Mouse (Mus musculus) stomach, postnatal 0 days (tissue): ENCODE measurements around the gene Ankrd23. TPM values are rescaled to one million over a fixed set of nuclear protein-coding genes. Genes with fewer than 3 reads are reported as not detected.
A peak's percentile ranks its signal among the peaks of the same experiment; 100 is the strongest.

Experiments
- ATAC-seq: fragments of 200-750 bp; cut with Nextera tagmentation; 2 replicates; pipeline ENCODE4 v1.8.0; 2017; ENCODE audit not compliant: low FRiP score, low TSS enrichment
- DNase-seq: peaks from one replicate; pipeline ENCODE4 v3.0.0-alpha.2; 2016; ENCODE audit warnings: low spot score
- H3K27ac ChIP-seq: fragments of 300-500 bp; sonication (generic); replicated peaks from 2 replicates; pipeline ENCODE4 v1.5.1; 2014; ENCODE audit warnings: mild to moderate bottlenecking, control low read depth
- H3K27me3 ChIP-seq: fragments of 300-500 bp; sonication (generic); 2 replicates; pipeline ENCODE4 v1.6.1; 2014; ENCODE audit warnings: low read length; ENCODE audit not compliant: control insufficient read depth, insufficient read depth
- H3K36me3 ChIP-seq: fragments of 300-500 bp; sonication (generic); 2 replicates; pipeline ENCODE4 v1.6.1; 2014; ENCODE audit warnings: low read length, mixed read lengths; ENCODE audit not compliant: control insufficient read depth, insufficient read depth
- H3K4me1 ChIP-seq: fragments of 300-500 bp; sonication (generic); replicated peaks from 2 replicates; pipeline ENCODE4 v1.6.1; 2014; ENCODE audit warnings: antibody characterized with exemption; ENCODE audit not compliant: control insufficient read depth, insufficient read depth
- H3K4me2 ChIP-seq: fragments of 300-500 bp; sonication (generic); replicated peaks from 2 replicates; pipeline ENCODE4 v1.6.1; 2014; ENCODE audit warnings: low read depth, mild to moderate bottlenecking, control low read depth, moderate library complexity
- H3K4me3 ChIP-seq: fragments of 300-500 bp; sonication (generic); 2 replicates; pipeline ENCODE4 v1.5.1; 2014; ENCODE audit warnings: low read depth, low read length, control low read depth
- H3K9ac ChIP-seq: fragments of 300-500 bp; sonication (generic); 2 replicates; pipeline ENCODE4 v1.6.1; 2014; ENCODE audit warnings: mild to moderate bottlenecking, low read length, control low read depth, mixed read lengths
- H3K9me3 ChIP-seq: fragments of 300-500 bp; sonication (generic); 2 replicates; pipeline ENCODE4 v1.6.1; 2016; ENCODE audit warnings: low read length; ENCODE audit not compliant: control insufficient read depth
- CTCF ChIP-seq: IDR thresholded peaks from 2 replicates; pipeline ENCODE4 v1.5.1; 2016; ENCODE audit warnings: antibody characterized with exemption, low read depth, mild to moderate bottlenecking, moderate library complexity
- EP300 ChIP-seq: optimal IDR thresholded peaks from 2 replicates; pipeline ENCODE3; 2016; ENCODE audit warnings: antibody characterized with exemption
- WGBS: fragments of 180-500 bp; shearing (Covaris S2); extraction: QIAGEN DNeasy Blood & Tissue Kit; methylation state at CpG from one replicate; pipeline ENCODE4 v1.1.7; 2014; 5-methylcytosine and 5-hydroxymethylcytosine counted together
- microRNA-seq: library from miRNA; unstranded; fragments of <30 nt; microRNA quantifications from one replicate; pipeline ENCODE4, GENCODE M21; 2016
- polyA plus RNA-seq: library from polyadenylated mRNA; unstranded; fragments of >200 nt; fragmentation: Nextera tagmentation; extraction: Ambion mirVana; gene quantifications from 2 replicates; pipeline ENCODE4 v1.2.1, GENCODE M21; 2015

The Ankrd23 gene
- polyA plus RNA-seq, 1 experiment from 2014 or later = 6.1 TPM

GRCm38 (mm10) chr1:36492416-36493139 lies 44.1 kb downstream of the Ankrd23 start:
- peak; percentile 95 for ATAC-seq
- Histone ChIP-seq H3K27me3 (no peaks in the 10 kb centered on the region), H3K4me1 (0 out of 2 replicates have a peak, but pooled peaks cover 4% of the 10 kb centered on the region), H3K9ac (peak overlapping the region; percentile 45; the same call in 1 of the 2 replicates), H3K4me3 (no peak overlapping the region), H3K27ac (peak overlapping the region; percentile 45; the same call in 1 of the 2 replicates), H3K9me3 (no peaks in the 10 kb centered on the region), H3K36me3 (no peaks in the 10 kb centered on the region), H3K4me2 (no peak overlapping the region)
- DNase-seq = peak; percentile 83
- 41% methylated on average over 9 of the region's 9 CpGs for WGBS
- TF ChIP-seq CTCF = peak; percentile 88
- TF ChIP-seq EP300 = no peak

GRCm38 (mm10) chr1:36489661-36490060 lies 47.0 kb downstream of the Ankrd23 start:
- Histone ChIP-seq H3K36me3 (no peaks in the 10 kb centered on the region), H3K4me3 (no peak overlapping the region), H3K9me3 (no peaks in the 10 kb centered on the region), H3K9ac (no peak overlapping the region), H3K4me2 (no peak overlapping the region), H3K4me1 (0 out of 2 replicates have a peak, but pooled peaks cover 4% of the 10 kb centered on the region), H3K27ac (no peak overlapping the region), H3K27me3 (no peaks in the 10 kb centered on the region)
- ATAC-seq = no peak
- no peak for DNase-seq
- whole genome bisulfite sequencing = 77% methylated on average over 6 of the region's 6 CpGs
- TF ChIP-seq CTCF (no peak), EP300 (no peak)

GRCm38 (mm10) chr1:36487111-36487510 lies 49.6 kb downstream of the Ankrd23 start:
- no peaks in the 10 kb centered on the region for H3K27me3 ChIP-seq
- 92% methylated on average over 9 of the region's 9 CpGs for WGBS
- H3K4me2 ChIP-seq = no peak overlapping the region
- 0 out of 2 replicates have a peak, but pooled peaks cover under 1% of the 10 kb centered on the region for H3K4me1 ChIP-seq
- TF ChIP-seq CTCF = no peak
- no peak for TF ChIP-seq EP300
- H3K9ac ChIP-seq = no peak overlapping the region
- ATAC-seq (no peak), DNase-seq (no peak)
- H3K27ac ChIP-seq = no peak overlapping the region
- H3K36me3 ChIP-seq = no peaks in the 10 kb centered on the region
- H3K4me3 ChIP-seq = no peak overlapping the region
- no peaks in the 10 kb centered on the region for H3K9me3 ChIP-seq

- peak; percentile 52 for DNase-seq
- Histone ChIP-seq H3K4me1 (no peaks in the 10 kb centered on the region; the same call in 1 of the 2 replicates), H3K27ac (peak overlapping the region; percentile 40; the same call in 1 of the 2 replicates), H3K4me3 (no peak overlapping the region), H3K4me2 (no peak overlapping the region), H3K27me3 (no peaks in the 10 kb centered on the region), H3K36me3 (no peaks in the 10 kb centered on the region), H3K9me3 (no peaks in the 10 kb centered on the region), H3K9ac (no peak overlapping the region)
- WGBS = 20% methylated on average over 7 of the region's 7 CpGs
- 0 out of 2 replicates have a peak, but pooled peaks have one; percentile 61 for ATAC-seq
- TF ChIP-seq CTCF (no peak), EP300 (no peak)
Measured at GRCm38 (mm10) chr1:36485080-36485479, 51.6 kb downstream of the Ankrd23 start.

GRCm38 (mm10) chr1:36483825-36484224 lies 52.9 kb downstream of the Ankrd23 start:
- no peaks in the 10 kb centered on the region for H3K9me3 ChIP-seq
- H3K4me3 ChIP-seq = no peak overlapping the region
- no peak for ATAC-seq
- no peaks in the 10 kb centered on the region for H3K27me3 ChIP-seq
- no peak overlapping the region for H3K9ac ChIP-seq
- no peak overlapping the region for H3K27ac ChIP-seq
- H3K4me1 ChIP-seq = no peaks in the 10 kb centered on the region; the same call in 1 of the 2 replicates
- TF ChIP-seq CTCF = no peak
- TF ChIP-seq EP300 = no peak
- DNase-seq = peak; percentile 29
- H3K36me3 ChIP-seq = no peaks in the 10 kb centered on the region; the same call in 1 of the 2 replicates
- 78% methylated on average over 4 of the region's 4 CpGs for WGBS
- no peak overlapping the region for H3K4me2 ChIP-seq

Small RNA genes within 50 kb of the gene (microRNA-seq; reads per million reads assigned to microRNA genes)
- gene Gm47280 = not detected

Other genes starting within 250 kb of the Ankrd23 start
- gene Arid5a, start 229.2 kb downstream of the Ankrd23 start, polyA plus RNA-seq = 4.0 and 4.1 TPM in 2 replicates
- 16.2 and 18.0 TPM in 2 replicates for gene Kansl3, start 167.7 kb downstream of the Ankrd23 start, polyA plus RNA-seq
- gene Fer1l5, start 164.6 kb downstream of the Ankrd23 start, polyA plus RNA-seq = 0.13 and 0.21 TPM in 2 replicates
- gene Lman2l, start 91.6 kb downstream of the Ankrd23 start, polyA plus RNA-seq = 15.7 and 16.5 TPM in 2 replicates
- gene Cnnm4, start 65.3 kb downstream of the Ankrd23 start, polyA plus RNA-seq = 18.2 and 19.1 TPM in 2 replicates
- 1.6 and 2.0 TPM in 2 replicates for gene Cnnm3, start 25.0 kb downstream of the Ankrd23 start, polyA plus RNA-seq
- gene Gm42417, start 2.5 kb upstream of the Ankrd23 start, polyA plus RNA-seq = 0.28 and 0.33 TPM in 2 replicates
- 19.5 and 20.1 TPM in 2 replicates for gene Ankrd39, start 10.6 kb upstream of the Ankrd23 start, polyA plus RNA-seq
- gene Sema4c, start 21.5 kb upstream of the Ankrd23 start, polyA plus RNA-seq = 5.0 and 5.1 TPM in 2 replicates
- 0.59 and 0.77 TPM in 2 replicates for gene Fam178b, start 146.3 kb upstream of the Ankrd23 start, polyA plus RNA-seq
- gene Cox5b, start 154.6 kb upstream of the Ankrd23 start, polyA plus RNA-seq = 829 and 834 TPM in 2 replicates
- 0.16 TPM in 1 of 2 replicates, not detected in the other for gene 4933424G06Rik, start 173.3 kb upstream of the Ankrd23 start, polyA plus RNA-seq
- 60.5 and 62.2 TPM in 2 replicates for gene Actr1b, start 177.5 kb upstream of the Ankrd23 start, polyA plus RNA-seq
- gene Zap70, start 224.9 kb upstream of the Ankrd23 start, polyA plus RNA-seq = 0.25 and 0.42 TPM in 2 replicates